Mouse (Mus musculus): ENCODE measurements around the gene Stx18. TPM values are rescaled to one million over a fixed set of nuclear protein-coding genes. Genes with fewer than 3 reads are reported as not detected.

The Stx18 gene
- polyA plus RNA-seq, 1 experiment = 31.6 TPM

GRCm38 (mm10) chr5:38062709-38063108 is 24.2 kb downstream of the Stx18 start:
- TF ChIP-seq POLR2A (IDR thresholded peaks at IDR 0.05; ENCODE audit: control insufficient read depth, low read depth, low read length) (no peak), CTCF (IDR thresholded peaks at IDR 0.05; ENCODE audit: control insufficient read depth, insufficient read depth, insufficient replicate concordance, low read depth, low read length) (no peak)
- Histone ChIP-seq H3K27ac (ENCODE audit: control insufficient read depth, insufficient read depth, low read depth, low read length) (no peak overlapping the region), H3K27me3 (ENCODE audit: control insufficient read depth, insufficient read depth, low read length) (no peaks in the 10 kb centered on the region), H3K36me3 (ENCODE audit: control insufficient read depth, insufficient read depth, low read length) (no peaks in the 10 kb centered on the region), H3K4me3 (ENCODE audit: control insufficient read depth, low read depth, low read length) (no peak overlapping the region), H3K4me1 (ENCODE audit: control insufficient read depth, insufficient read depth, low read length) (no peaks in the 10 kb centered on the region)

- Histone ChIP-seq H3K4me1 (ENCODE audit: control insufficient read depth, insufficient read depth, low read length) (no peaks in the 10 kb centered on the region), H3K36me3 (ENCODE audit: control insufficient read depth, insufficient read depth, low read length) (no peaks in the 10 kb centered on the region)
Observed at GRCm38 (mm10) chr5:38063339-38063738, 24.8 kb downstream of the Stx18 start.

GRCm38 (mm10) chr5:38064043-38064575 is 25.6 kb downstream of the Stx18 start:
- no peaks in the 10 kb centered on the region for H3K4me1 ChIP-seq (ENCODE audit: control insufficient read depth, insufficient read depth, low read length)

More at GRCm38 (mm10) chr5:38063339-38063738, 24.8 kb downstream of the Stx18 start:
- H3K4me3 ChIP-seq (ENCODE audit: control insufficient read depth, low read depth, low read length) = no peak overlapping the region
- no peaks in the 10 kb centered on the region for H3K27me3 ChIP-seq (ENCODE audit: control insufficient read depth, insufficient read depth, low read length)
- no peak overlapping the region for H3K27ac ChIP-seq (ENCODE audit: control insufficient read depth, insufficient read depth, low read depth, low read length)
- no peak for TF ChIP-seq CTCF (IDR thresholded peaks at IDR 0.05; ENCODE audit: control insufficient read depth, insufficient read depth, insufficient replicate concordance, low read depth, low read length)
- TF ChIP-seq POLR2A (IDR thresholded peaks at IDR 0.05; ENCODE audit: control insufficient read depth, low read depth, low read length) = no peak

GRCm38 (mm10) chr5:38064701-38065100 is 26.2 kb downstream of the Stx18 start:
- Histone ChIP-seq H3K27ac (ENCODE audit: control insufficient read depth, insufficient read depth, low read depth, low read length) (no peak overlapping the region), H3K4me3 (ENCODE audit: control insufficient read depth, low read depth, low read length) (no peak overlapping the region), H3K27me3 (ENCODE audit: control insufficient read depth, insufficient read depth, low read length) (no peaks in the 10 kb centered on the region), H3K4me1 (ENCODE audit: control insufficient read depth, insufficient read depth, low read length) (no peaks in the 10 kb centered on the region), H3K36me3 (ENCODE audit: control insufficient read depth, insufficient read depth, low read length) (no peaks in the 10 kb centered on the region)
- TF ChIP-seq CTCF (IDR thresholded peaks at IDR 0.05; ENCODE audit: control insufficient read depth, insufficient read depth, insufficient replicate concordance, low read depth, low read length) (no peak), POLR2A (IDR thresholded peaks at IDR 0.05; ENCODE audit: control insufficient read depth, low read depth, low read length) (no peak)

More at GRCm38 (mm10) chr5:38064043-38064575, 25.6 kb downstream of the Stx18 start:
- Histone ChIP-seq H3K27me3 (ENCODE audit: control insufficient read depth, insufficient read depth, low read length) (no peaks in the 10 kb centered on the region), H3K4me3 (ENCODE audit: control insufficient read depth, low read depth, low read length) (no peak overlapping the region), H3K27ac (ENCODE audit: control insufficient read depth, insufficient read depth, low read depth, low read length) (no peak overlapping the region), H3K36me3 (ENCODE audit: control insufficient read depth, insufficient read depth, low read length) (no peaks in the 10 kb centered on the region)
- TF ChIP-seq POLR2A (IDR thresholded peaks at IDR 0.05; ENCODE audit: control insufficient read depth, low read depth, low read length) = no peak

GRCm38 (mm10) chr5:38065454-38065853 is 26.9 kb downstream of the Stx18 start:
- no peaks in the 10 kb centered on the region for H3K4me1 ChIP-seq (ENCODE audit: control insufficient read depth, insufficient read depth, low read length)
- H3K27ac ChIP-seq (ENCODE audit: control insufficient read depth, insufficient read depth, low read depth, low read length) = no peak overlapping the region
- H3K36me3 ChIP-seq (ENCODE audit: control insufficient read depth, insufficient read depth, low read length) = no peaks in the 10 kb centered on the region
- no peak overlapping the region for H3K4me3 ChIP-seq (ENCODE audit: control insufficient read depth, low read depth, low read length)
- H3K27me3 ChIP-seq (ENCODE audit: control insufficient read depth, insufficient read depth, low read length) = no peaks in the 10 kb centered on the region
- TF ChIP-seq CTCF (IDR thresholded peaks at IDR 0.05; ENCODE audit: control insufficient read depth, insufficient read depth, insufficient replicate concordance, low read depth, low read length) (no peak), POLR2A (IDR thresholded peaks at IDR 0.05; ENCODE audit: control insufficient read depth, low read depth, low read length) (no peak)

GRCm38 (mm10) chr5:38066606-38067005 is 28.1 kb downstream of the Stx18 start:
- no peaks in the 10 kb centered on the region for H3K27me3 ChIP-seq (ENCODE audit: control insufficient read depth, insufficient read depth, low read length)
- H3K36me3 ChIP-seq (ENCODE audit: control insufficient read depth, insufficient read depth, low read length) = no peaks in the 10 kb centered on the region
- no peak overlapping the region for H3K4me3 ChIP-seq (ENCODE audit: control insufficient read depth, low read depth, low read length)
- TF ChIP-seq POLR2A (IDR thresholded peaks at IDR 0.05; ENCODE audit: control insufficient read depth, low read depth, low read length) = no peak
- TF ChIP-seq CTCF (IDR thresholded peaks at IDR 0.05; ENCODE audit: control insufficient read depth, insufficient read depth, insufficient replicate concordance, low read depth, low read length) = no peak
- no peaks in the 10 kb centered on the region for H3K4me1 ChIP-seq (ENCODE audit: control insufficient read depth, insufficient read depth, low read length)
- no peak overlapping the region for H3K27ac ChIP-seq (ENCODE audit: control insufficient read depth, insufficient read depth, low read depth, low read length)

GRCm38 (mm10) chr5:38076326-38076725 is 37.8 kb downstream of the Stx18 start:
- TF ChIP-seq CTCF (IDR thresholded peaks at IDR 0.05; ENCODE audit: control insufficient read depth, insufficient read depth, insufficient replicate concordance, low read depth, low read length) (no peak), POLR2A (IDR thresholded peaks at IDR 0.05; ENCODE audit: control insufficient read depth, low read depth, low read length) (no peak)
- H3K27me3 ChIP-seq (ENCODE audit: control insufficient read depth, insufficient read depth, low read length) = no peaks in the 10 kb centered on the region
- H3K27ac ChIP-seq (ENCODE audit: control insufficient read depth, insufficient read depth, low read depth, low read length) = no peak overlapping the region
- H3K4me1 ChIP-seq (ENCODE audit: control insufficient read depth, insufficient read depth, low read length) = no peaks in the 10 kb centered on the region
- H3K4me3 ChIP-seq (ENCODE audit: control insufficient read depth, low read depth, low read length) = no peak overlapping the region
- no peaks in the 10 kb centered on the region for H3K36me3 ChIP-seq (ENCODE audit: control insufficient read depth, insufficient read depth, low read length)

- Histone ChIP-seq H3K27me3 (ENCODE audit: control insufficient read depth, insufficient read depth, low read length) (no peaks in the 10 kb centered on the region), H3K4me3 (ENCODE audit: control insufficient read depth, low read depth, low read length) (no peak overlapping the region), H3K4me1 (ENCODE audit: control insufficient read depth, insufficient read depth, low read length) (no peaks in the 10 kb centered on the region), H3K27ac (ENCODE audit: control insufficient read depth, insufficient read depth, low read depth, low read length) (no peak overlapping the region), H3K36me3 (ENCODE audit: control insufficient read depth, insufficient read depth, low read length) (no peaks in the 10 kb centered on the region)
- TF ChIP-seq CTCF (IDR thresholded peaks at IDR 0.05; ENCODE audit: control insufficient read depth, insufficient read depth, insufficient replicate concordance, low read depth, low read length) = no peak
- no peak for TF ChIP-seq POLR2A (IDR thresholded peaks at IDR 0.05; ENCODE audit: control insufficient read depth, low read depth, low read length)
Observed at GRCm38 (mm10) chr5:38078575-38078974, 40.0 kb downstream of the Stx18 start.

Data from testis, adult 2 months (tissue).